Mouse (Mus musculus) kidney, adult 8-10 months (tissue): ENCODE data around the gene Bcl2.
A peak's percentile ranks its signal among the peaks of the same experiment; 100 is the strongest.
"Not testable (repeated sequence)": the region's sequence is repeated elsewhere in the genome, so short reads cannot be mapped to it uniquely, and the experiment has no call there.

Experiments
- DNase-seq, 2 experiments: peaks; one replicate each; pipeline ENCODE4 v3.0.0; 2022

The Bcl2 gene

DNA sequence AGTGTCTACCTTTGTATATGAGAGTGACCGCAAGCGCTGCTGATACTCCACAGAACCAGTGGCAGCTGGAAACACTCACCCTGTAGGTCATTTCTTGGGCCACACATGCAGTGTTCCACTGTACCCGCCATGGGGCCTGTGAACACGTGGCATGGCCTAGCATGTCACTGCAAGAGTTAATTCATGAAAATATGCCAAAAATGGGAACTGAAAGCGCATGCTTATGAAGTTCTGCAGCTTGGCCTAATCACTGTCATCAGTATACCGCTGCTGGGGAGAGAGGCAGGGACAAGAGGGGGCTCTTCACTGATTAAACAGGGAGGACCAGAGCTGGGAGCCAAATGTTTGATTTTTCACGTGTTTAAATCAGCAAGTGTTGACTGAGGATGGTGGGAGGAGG lies 161.2 kb downstream of the Bcl2 start:
- no peak for DNase-seq

DNA sequence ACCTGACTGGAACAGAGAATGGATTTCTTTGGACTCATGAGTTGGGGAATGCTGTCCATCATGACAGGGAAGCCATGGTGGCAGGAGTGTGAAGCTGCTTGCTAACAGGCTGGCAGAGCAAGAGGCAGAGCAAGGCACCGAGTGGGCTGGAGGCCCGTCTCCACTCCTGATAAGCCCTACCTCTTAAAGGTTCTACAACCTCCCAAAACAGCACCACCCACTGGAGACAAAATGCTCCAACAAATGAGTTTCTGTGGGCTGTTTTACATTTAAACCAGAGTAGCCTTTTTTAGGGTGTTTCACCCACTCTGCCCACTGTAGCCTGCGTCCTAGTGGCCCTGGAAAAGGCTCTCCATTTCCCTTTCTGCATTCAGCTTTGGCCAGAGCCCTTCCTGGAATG lies 163.5 kb downstream of the Bcl2 start:
- DNase-seq, result no peak

DNA sequence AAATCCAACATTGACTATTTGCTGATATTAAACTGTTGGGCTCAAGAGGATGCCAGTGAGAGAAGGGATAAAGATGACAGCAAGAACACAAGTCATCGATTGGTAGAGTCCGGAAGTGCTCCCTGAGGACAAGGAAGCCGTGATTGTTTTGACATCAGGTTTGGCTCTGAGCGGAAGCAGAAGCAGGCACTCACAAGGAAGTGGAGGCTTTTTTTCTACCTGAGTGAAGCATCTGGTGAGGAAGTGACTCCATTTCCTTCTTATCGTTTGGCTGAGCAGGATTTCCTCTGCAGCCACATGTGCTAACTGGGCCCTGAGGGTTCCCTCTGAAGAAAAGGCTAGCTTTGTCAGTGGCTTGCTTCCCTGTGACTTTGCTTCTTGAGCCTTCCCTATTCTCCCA lies 165.0 kb downstream of the Bcl2 start:
- DNase-seq, result no peak

DNA sequence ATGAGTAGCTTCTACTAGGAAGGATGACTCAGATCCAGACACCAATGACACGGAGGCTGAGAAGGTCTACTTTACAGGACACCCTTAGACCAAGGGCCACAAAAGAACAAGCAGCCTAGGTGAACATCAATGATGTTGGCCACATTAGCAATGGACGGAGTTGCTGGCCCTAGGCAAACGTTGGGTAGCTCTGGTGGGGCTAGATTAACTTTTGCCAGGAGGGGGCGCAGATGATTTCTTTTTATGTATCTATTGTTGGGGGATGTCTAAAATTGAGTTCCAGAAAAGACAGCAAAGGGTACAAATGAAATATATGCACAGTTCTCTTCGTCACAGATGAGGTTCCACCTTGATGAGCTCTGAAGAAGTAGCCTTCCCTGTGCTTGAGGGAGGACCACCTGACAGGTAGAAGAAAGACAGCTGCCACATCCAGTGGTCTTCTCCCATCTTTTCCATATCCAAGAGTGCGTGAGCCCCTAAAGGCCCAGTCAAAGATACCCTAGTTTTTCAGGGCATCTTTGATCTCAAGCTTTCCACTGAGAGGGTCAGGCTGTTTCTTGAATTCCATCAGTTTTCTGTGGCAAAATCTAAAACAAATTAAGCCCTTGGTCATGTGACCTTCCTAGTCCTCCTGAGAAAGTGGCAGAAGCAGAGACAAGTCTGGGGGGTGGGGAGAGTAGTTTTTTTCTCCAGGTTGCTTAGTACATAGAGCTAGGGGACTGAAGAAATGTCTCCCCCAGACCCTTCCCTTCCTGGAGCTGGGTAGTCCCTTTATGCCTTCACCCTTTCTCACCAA lies 169.1 kb downstream of the Bcl2 start:
- DNase-seq, result peak in 1 of 2 experiments; percentile 70

DNA sequence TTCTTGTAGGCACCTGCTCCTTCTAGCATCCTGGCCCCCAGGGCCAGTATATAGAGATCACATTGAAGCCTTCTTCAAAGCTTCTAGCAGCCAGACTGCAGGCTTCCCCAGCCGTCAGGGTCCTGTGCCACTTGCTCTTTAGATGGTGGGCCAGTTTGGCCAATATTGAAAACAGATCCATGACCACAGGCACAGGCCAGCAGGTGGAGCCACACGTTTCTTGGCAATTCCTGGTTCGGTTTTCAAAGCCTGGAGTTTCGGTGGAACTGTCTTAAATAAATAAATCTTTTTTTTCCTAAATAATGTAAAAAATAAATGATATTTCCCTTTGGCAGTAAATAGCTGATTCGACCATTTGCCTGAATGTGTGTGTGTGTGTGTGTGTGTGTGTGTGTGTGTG lies 171.3 kb downstream of the Bcl2 start:
- DNase-seq, result peak in 1 of 2 experiments; percentile 64

DNA sequence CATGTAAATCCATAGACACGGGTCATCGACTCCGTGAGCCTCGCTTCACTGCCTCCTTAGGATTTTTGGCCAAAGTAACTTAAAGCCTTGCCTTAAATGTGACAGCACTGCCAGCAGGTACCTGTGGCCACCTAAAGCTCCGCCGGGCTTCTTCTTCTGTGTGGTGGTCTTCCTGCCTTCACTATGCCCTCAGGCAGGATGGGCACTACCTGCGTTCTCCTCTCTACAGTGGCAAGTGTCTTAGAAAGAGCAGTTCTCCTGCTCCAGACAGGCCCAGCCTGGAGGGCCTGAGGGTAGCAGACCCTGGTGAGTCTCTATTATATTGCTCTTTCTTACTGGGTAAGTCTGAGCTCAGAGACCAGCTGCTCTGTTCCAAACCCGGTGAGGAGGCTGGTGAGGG lies 172.2 kb downstream of the Bcl2 start:
- no peak for DNase-seq

DNA sequence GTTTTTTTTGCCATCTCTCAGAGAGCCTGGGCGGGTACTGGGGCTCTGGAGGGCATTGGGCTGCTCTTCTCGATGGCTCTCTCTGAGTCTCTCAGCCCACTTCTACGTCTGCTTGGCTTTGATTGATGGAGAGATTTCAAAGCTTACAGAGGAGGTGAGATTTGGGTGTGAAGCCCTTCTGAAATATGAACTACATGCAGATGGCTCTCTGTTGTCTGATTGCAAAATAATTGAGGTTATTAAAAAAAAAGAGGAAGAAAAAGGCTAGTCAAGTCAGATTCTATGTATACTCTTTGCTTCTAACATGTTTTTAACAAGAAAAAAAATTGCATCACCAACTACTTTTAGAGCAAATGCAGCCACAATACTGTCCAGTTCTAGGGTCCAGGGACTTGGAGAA lies 173.9 kb downstream of the Bcl2 start:
- DNase-seq, result no peak

DNA sequence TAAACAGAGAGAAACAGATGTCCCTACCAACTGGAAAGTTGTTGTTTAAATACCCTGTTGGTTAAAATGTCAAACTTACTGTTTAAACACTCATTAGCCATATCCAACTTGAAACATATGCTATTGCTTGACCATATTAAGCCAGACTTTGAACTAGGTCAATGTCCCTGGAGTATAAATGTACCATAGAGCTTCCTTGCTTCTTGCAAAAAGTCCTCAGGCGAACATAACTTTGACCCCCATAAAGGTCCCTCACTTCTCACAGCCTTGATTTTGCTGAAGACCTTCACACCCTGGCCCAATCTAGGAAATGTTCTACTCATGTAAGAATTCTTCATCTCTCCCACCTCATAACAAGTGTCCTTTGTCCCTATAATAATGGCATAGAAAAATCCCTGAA lies 175.0 kb downstream of the Bcl2 start:
- no peak for DNase-seq

DNA sequence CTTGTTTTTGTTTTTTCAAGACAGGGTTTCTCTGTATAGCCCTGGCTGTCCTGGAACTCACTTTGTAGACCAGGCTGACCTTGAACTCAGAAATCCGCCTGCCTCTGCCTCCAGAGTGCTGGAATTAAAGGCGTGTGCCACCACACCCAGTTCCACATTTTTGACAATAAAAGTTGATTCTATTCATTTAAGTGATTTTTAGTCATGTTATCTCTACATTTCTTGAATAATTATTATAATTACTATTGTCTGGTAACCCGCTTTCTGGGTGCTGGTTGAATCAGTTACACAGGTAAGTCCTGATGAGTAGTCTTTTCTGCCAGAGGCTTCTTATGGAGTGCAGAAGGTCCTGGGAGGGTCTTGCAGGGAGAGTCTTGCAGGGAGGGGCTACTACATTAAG lies 179.2 kb downstream of the Bcl2 start:
- DNase-seq, result not testable (repeated sequence)

DNA sequence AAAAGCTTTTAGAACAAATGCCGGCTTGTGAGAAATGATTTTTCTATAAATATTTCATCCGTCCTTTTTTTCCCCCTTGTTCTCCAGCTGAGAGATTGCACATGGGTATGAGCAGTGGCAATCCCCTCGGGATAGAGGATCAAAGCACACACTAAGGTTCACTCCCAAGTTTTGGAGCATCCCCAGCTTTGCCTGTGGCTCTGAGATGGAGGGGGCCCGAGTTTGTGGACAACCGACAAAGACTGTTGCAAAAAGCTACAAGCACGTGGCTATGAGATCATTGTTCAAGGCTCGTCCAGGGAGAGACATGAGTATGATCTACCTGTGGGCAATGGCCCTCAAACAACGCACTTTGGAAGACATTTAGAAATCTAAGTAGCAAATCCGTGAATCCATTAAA lies 184.5 kb downstream of the Bcl2 start:
- DNase-seq, result no peak

DNA sequence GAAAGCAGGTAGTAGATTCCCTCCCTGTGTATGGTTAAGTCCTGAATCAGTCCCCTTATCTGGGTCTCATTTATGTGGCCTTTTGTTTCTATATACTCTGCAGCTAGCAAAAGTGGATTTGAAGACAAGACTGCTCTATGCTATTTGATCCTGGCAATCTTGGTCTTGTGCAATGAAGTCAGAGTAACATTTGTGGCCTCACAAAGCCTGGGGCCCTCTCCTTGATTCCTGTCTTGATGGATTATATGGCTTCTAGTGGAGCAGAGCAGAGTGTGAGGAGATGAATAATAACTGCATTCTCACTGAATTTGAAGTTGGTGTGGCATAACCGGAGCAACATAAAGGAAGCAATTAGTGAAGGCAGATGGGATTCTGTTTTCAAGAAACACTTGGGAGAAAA lies 186.5 kb downstream of the Bcl2 start:
- no peak for DNase-seq

DNA sequence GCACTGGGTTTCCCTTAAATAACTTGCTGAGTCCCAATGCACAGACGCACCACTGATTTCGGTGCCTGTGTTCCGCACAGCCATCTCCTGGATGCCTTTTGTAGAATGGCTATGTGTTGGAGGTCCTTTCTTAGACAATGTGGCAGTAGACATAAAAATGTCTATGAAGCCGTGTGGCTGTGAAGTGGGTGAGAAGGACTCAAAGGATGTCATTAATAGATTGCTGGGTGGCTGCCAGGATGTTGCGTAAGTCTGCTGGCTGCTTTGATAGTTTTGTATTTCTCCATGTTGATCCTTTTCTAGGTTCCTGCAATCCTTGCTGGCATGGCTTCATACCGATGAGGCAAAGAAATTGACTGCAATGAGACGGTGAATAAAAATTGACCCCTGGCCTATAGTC lies 187.3 kb downstream of the Bcl2 start:
- peak in 1 of 2 experiments; percentile 32 for DNase-seq

DNA sequence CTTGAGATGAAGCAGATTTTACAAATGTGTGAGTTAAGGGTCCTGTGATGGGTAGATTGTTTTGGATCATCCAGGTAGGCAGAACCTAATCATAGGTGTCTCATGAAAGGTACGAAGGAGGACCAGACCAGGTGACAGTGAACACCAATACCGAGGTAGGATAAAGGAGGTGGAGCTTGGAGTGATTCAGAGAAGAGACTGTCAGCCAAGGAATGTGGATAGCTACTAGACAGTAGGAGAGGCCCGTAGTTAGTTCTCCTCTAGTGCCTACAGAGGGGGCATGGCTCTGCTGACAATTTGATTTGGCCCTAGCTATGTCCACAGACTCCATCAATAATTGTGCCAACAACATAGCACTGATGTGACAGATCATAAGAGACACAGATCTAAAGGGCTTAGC lies 188.0 kb downstream of the Bcl2 start:
- DNase-seq, result no peak

DNA sequence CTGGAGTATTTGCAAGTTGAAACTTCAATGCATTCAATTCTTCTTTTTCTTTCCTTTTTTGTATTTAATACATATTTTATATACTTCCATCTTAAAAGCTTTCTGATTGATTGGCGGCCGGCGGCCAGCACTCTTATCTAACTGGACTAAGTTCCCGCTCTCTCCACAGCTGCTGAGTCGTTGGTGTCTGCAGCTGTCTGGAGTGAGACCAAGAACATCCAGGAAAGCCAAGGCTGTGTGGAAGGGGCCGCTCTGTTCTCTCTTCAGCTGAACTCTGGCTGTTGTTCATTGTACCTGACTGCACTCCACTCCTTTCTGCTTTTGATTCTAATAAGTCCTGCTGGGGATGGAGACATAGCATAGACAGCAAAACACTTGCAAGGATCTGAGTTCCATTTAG lies 190.3 kb downstream of the Bcl2 start:
- no peak for DNase-seq

DNA sequence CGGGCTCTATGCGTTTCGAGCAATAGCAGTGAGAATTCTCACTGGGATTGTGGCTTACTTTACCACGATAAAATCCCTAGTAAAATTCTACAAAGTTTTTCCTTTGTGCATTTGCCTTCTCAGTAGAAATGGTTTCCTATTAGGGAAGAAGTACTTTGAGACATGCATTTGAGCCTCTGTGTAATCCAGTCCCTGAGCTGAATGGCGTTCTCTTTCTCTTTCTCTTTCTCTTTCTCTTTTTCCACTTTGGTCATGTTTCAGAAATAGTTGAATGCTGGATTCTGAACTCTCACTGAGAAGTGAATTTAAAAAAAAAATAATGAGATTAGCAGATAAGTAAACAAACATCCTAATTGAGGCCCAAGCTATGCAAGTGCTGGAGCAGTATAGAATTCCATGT lies 191.1 kb downstream of the Bcl2 start:
- no peak for DNase-seq

DNA sequence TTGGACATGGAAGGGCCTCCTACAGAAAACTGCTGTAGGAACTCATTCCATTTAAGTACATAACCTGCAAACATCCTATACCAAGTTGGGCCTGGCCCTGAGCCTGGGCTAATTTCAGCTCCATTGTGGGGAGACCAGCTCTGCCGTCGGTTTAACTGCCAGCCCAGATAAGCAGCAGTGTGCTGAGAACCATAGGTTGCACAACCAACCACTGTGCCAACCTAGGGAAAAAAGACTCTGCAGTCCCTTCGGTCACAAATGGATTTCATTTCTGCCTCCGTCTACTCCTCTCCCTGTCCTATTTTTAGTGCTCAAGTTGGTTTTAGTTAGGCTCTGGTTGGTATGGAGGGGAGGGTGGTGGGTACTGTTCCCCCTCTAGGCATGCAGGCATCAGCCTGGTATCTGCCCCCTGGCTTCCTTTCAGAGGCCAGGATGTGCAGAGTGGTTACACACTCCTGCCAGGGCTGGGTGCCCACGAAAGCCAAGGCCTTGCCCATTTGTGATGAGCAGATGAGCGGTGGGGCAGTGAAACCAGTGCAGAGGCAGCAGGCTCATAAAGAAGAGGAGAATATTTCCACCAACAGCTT lies 196.4 kb downstream of the Bcl2 start:
- no peak for DNase-seq

DNA sequence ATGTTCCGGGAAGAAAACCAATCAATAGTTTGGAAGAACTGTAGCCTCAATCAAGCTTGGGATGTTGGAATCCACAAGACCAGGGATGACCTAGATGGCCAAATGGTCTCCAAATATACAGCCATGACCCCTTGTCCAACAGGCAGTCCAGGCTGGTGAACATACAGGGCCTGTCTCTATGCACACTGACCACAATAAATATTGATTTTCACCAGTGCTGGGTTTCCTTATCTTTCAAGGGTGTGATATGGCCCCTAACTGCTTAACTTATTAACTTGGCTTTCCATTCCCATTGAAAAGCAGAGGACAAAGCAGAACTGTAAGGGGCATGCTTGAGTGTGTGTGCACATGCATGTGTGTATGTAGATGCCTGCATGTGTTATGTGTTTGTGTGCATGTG lies 197.0 kb downstream of the Bcl2 start:
- no peak for DNase-seq

DNA sequence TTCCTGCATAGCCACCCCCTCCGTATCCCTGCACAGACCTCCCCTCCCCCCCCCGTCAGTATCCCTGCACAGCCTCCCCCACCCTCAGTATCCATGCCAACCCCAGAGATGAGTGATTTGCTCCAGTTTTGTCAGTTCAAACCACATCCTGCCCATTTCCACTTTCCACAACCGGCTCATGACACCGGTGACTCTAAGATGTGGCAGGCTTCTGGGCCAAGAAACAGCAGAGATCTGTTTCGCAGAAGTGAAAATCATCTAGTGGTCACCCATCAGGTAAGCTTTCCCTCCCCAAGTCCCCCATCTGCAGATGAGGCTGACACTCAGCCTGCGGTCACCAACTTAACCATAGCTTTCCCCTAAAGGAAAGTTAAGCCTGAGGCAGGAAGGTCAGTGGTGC lies 198.5 kb downstream of the Bcl2 start:
- no peak for DNase-seq

DNA sequence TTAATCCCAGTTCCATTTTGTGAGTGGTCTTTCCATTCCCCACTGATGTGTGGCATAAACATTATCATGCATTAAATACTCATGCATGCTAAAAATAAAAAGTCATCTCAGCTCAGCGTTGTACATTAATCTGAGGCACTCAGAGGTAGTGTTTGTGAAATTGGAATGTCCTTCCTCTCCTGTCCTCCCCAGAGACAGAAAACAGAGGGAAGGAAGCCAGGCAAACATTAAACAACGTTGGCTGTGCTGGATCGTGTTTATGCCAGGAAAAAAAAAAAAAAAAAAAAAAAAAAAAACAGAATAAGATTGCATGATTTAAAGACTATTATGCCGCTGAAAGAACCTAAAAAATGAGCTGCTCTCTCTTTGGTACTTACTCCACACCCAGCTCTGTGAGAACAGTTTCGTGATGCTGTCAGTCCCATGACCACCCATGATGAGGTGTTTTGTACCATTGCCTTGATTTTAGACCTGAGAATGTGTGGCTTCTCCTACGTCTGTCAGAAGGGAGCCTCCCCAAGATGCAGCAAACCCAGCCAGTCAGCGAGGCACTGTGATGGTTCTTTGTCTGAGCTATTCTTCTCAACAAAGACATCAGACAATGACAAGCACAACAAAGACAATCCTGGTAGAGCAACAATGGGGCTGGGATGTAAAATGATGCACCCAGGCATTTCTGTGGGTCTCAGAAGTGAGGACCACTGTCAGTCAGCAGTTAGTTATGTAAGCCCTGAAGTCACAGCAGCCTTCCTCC lies 200.0 kb downstream of the Bcl2 start:
- peak in 1 of 2 experiments; percentile 27 for DNase-seq

DNA sequence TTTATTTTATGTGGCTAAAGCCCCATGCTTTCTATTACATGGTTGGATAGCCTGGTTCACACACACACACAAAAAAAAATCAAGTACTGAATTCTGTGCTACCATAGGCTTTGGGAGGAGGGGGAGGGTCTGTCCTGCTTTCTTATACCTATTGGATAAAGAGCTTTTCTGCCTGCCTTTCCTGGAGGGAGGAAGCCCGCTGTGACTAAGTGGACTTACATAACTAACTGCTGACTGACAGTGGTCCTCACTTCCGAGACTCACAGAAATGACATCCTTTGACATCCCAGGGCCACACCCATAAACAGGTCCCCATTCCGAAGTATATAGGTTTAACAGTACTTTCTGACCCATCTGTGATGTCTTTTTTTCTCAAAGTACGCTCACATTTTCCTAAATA lies 200.6 kb downstream of the Bcl2 start:
- DNase-seq, result no peak

DNA sequence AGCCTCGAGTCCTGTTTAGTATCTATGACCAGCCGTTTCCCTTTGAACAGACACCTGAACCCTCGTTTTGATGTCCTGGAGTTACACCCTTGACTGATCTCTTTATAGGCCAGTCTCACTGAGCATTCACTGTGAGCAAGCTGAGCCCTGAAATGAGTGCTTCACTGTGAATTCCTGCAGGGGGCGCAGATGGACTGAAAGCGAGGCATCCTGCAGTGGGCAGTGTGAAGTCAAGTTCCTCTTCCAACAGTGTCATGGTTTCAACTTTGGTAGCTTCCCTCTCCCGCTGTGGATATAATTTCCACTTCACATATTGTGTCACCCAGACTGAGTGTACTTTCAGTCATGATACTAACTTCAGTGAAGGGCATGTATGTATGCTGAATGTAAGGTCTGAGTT lies 202.5 kb downstream of the Bcl2 start:
- peak; percentile 55 to 77 for DNase-seq

DNA sequence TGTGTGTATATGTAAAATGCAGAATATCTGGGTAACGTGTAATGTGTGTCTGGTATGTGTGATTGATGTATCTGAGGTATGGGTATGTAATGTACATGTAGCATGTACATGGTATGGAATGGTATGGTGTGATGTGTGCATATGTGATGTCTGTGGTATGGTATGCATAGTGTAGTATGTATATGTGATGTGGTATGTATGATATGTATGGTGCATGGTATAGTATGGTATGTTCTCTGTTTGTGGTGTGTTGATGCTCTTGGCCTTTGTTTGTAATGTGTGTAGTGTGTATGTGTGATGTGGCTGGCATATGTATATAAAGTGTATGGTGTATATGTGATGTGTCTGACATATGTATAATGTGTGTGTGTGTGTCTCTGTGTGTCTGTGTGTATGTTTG lies 206.5 kb downstream of the Bcl2 start:
- no peak for DNase-seq

DNA sequence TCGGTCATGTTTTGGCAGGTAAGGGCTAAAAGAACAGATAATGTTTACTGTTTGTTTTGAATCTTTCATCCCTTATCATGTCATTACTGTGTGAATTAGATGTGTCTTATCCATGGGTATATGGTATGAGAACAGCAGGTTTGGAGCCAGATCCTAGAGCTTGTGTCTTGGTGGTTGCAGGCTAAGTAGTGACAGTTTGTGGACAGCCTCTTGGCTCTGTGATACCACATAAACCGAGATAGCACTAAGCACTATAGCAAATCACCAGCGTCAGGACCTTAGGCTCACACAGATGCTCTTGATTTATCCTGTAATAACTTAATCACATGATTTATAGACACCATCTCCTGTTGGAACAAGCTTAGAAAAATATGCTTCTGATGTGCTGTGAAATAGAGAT lies 210.2 kb downstream of the Bcl2 start:
- no peak for DNase-seq

DNA sequence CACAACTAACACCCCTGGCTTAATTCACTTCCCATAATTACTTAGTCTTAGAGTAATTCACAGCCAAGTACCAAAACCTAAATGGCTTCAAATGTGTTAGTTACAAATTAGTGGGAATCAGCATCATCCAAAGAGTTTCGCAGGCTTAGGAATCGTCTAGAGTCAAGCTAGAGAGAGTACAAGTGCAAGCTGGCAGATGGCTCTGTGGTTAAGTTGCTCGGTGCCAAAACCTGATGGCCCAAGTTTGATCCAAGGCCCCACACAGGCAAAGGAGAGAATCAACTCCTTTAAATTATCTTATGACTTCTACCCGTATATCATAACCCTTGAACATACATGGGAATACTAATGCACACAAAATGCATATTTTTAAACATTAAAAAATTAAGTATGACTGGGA lies 210.7 kb downstream of the Bcl2 start:
- DNase-seq, result no peak
